Mouse (Mus musculus) hindbrain, postnatal 0 days (tissue): ENCODE results near the gene Trmt10a. TPM values are rescaled to one million over a fixed set of nuclear protein-coding genes. Genes with fewer than 3 reads are reported as not detected.

ENCODE experiments used
- ATAC-seq: fragments of 200-750 bp; cut with Nextera tagmentation; 2 replicates; pipeline ENCODE4 v1.8.0; 2017; ENCODE audit warnings: mild to moderate bottlenecking, moderate TSS enrichment, moderate library complexity
- DNase-seq: peaks from one replicate; pipeline ENCODE4 v3.0.0-alpha.2; 2015; ENCODE audit warnings: low spot score
- H3K27ac ChIP-seq: fragments of 300-500 bp; sonication (generic); 2 replicates; pipeline ENCODE4 v1.5.1; 2014; ENCODE audit warnings: mild to moderate bottlenecking
- H3K27me3 ChIP-seq: fragments of 300-500 bp; sonication (generic); 2 replicates; pipeline ENCODE4 v1.6.1; 2014; ENCODE audit warnings: low read length, mixed read lengths; ENCODE audit not compliant: insufficient read depth
- H3K36me3 ChIP-seq: fragments of 300-500 bp; sonication (generic); 2 replicates; pipeline ENCODE4 v1.6.1; 2014; ENCODE audit warnings: low read length, mixed read lengths; ENCODE audit not compliant: insufficient read depth
- H3K4me1 ChIP-seq: fragments of 300-500 bp; sonication (generic); 2 replicates; pipeline ENCODE4 v1.6.1; 2014; ENCODE audit warnings: antibody characterized with exemption, low read length, mixed read lengths; ENCODE audit not compliant: insufficient read depth
- H3K4me2 ChIP-seq: fragments of 300-500 bp; sonication (generic); 2 replicates; pipeline ENCODE4 v1.6.1; 2014; ENCODE audit warnings: low read depth, mild to moderate bottlenecking, low read length, moderate library complexity, mixed read lengths
- H3K4me3 ChIP-seq: fragments of 300-500 bp; sonication (generic); 2 replicates; pipeline ENCODE4 v1.5.1; 2014; ENCODE audit warnings: low read length
- H3K9ac ChIP-seq: fragments of 300-500 bp; sonication (generic); replicated peaks from 2 replicates; pipeline ENCODE4 v1.6.1; 2014; ENCODE audit warnings: mild to moderate bottlenecking, low read length, moderate library complexity, mixed read lengths
- H3K9me3 ChIP-seq: fragments of 300-500 bp; sonication (generic); 2 replicates; pipeline ENCODE4 v1.6.1; 2016; ENCODE audit warnings: low read length, mixed read lengths
- CTCF ChIP-seq: IDR thresholded peaks from 2 replicates; pipeline ENCODE4 v1.5.1; 2016; ENCODE audit warnings: antibody characterized with exemption, control low read depth, low read depth
- WGBS: fragments of 180-500 bp; shearing (Covaris S2); extraction: QIAGEN DNeasy Blood & Tissue Kit; methylation state at CpG from one replicate; pipeline ENCODE4 v1.1.7; 2014; 5-methylcytosine and 5-hydroxymethylcytosine counted together
- polyA plus RNA-seq: library from polyadenylated mRNA; unstranded; fragments of >200 nt; fragmentation: Nextera tagmentation; extraction: Ambion mirVana; gene quantifications from 2 replicates; pipeline ENCODE4 v1.2.1, GENCODE M21; 2015
- total RNA-seq: library from RNA; depleted of rRNA; stranded (reverse); fragments of >200 nt; gene quantifications from 2 replicates; pipeline ENCODE4 v1.2.3, GENCODE M21; 2014

Trmt10a gene
- total and polyA plus RNA-seq, 2 experiments from 2014 or later, result 3.1 to 9.3 TPM

DNA sequence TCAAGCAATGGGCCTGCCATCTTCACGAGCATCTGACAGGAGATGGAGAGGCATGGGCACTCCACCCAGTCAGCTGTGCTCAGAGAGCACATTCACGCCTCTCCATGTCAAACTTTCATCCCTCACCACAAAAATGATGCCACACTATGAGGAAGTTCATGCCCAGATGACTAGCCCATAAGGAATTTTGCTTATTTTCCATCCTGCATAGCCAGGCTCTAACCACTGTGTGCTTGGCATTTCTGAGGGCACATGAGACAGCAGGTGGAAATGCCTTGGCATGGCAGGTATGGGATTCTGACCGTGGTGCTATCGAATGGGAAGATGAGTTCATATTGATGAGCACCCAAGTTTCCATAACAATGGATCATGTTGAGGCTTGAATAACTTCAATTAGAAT, 39.6 kb upstream of the Trmt10a start:
- Histone ChIP-seq H3K27ac (no peak overlapping the region), H3K4me2 (no peak overlapping the region), H3K9ac (no peak overlapping the region), H3K4me1 (no peaks in the 10 kb centered on the region), H3K27me3 (no peaks in the 10 kb centered on the region), H3K4me3 (no peak overlapping the region), H3K9me3 (no peaks in the 10 kb centered on the region), H3K36me3 (no peaks in the 10 kb centered on the region)
- ATAC-seq (no peak), DNase-seq (no peak)
- 89% methylated on average over 4 of the region's 4 CpGs for WGBS
- no peak for TF ChIP-seq CTCF

DNA sequence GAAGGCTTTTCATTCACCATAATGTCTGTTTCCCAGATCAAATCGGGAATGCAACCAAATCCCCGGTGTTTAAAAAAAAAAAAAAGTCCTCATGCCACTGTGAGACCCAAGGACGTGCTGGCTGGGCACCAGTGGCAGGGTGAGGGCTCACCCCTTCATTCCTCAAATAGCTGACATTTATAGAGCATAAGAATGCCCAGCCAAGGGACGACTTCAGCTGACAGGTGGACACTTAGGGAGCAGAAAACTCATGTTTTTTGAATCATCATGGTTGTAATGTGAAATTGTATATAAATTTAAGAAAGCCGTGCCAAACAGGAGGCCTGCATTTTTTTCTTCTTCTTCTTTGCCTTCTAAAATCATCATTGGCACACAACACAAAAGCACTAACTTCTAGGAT, 38.2 kb upstream of the Trmt10a start:
- no peak for TF ChIP-seq CTCF
- no peak for DNase-seq
- no peaks in the 10 kb centered on the region for H3K36me3 ChIP-seq
- H3K4me2 ChIP-seq, result no peak overlapping the region
- no peak overlapping the region for H3K27ac ChIP-seq
- WGBS, result 66% methylated on average over 5 of the region's 5 CpGs
- H3K4me3 ChIP-seq, result no peak overlapping the region
- no peaks in the 10 kb centered on the region for H3K9me3 ChIP-seq
- no peaks in the 10 kb centered on the region for H3K27me3 ChIP-seq
- ATAC-seq, result no peak
- no peak overlapping the region for H3K9ac ChIP-seq
- no peaks in the 10 kb centered on the region for H3K4me1 ChIP-seq

DNA sequence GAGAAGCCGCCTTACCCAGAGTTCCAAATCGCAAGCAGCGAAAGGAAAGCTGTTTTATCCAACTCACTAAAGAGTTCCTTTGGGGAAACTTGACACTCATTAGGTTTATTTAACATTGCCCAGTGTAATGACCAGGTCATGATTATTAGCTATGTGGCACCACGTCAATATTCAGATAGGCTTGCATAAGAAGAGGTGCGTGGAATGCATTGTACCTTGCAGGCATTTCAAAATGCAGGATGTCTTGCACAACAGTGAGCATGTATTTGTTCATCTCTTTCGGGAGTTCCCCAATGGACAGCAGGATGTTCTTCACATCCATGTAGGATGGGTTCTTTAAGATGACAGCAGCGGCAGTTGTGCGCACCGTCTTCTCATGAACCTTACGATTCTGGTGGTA, 36.4 kb upstream of the Trmt10a start:
- H3K4me3 ChIP-seq, result no peak overlapping the region
- no peaks in the 10 kb centered on the region for H3K9me3 ChIP-seq
- H3K27ac ChIP-seq, result no peak overlapping the region
- no peaks in the 10 kb centered on the region for H3K36me3 ChIP-seq
- no peak for TF ChIP-seq CTCF
- no peaks in the 10 kb centered on the region for H3K27me3 ChIP-seq
- no peak overlapping the region for H3K4me2 ChIP-seq
- no peak overlapping the region for H3K9ac ChIP-seq
- DNase-seq (no peak), ATAC-seq (no peak)
- no peaks in the 10 kb centered on the region for H3K4me1 ChIP-seq
- WGBS, result 97% methylated on average over 10 of the region's 10 CpGs

DNA sequence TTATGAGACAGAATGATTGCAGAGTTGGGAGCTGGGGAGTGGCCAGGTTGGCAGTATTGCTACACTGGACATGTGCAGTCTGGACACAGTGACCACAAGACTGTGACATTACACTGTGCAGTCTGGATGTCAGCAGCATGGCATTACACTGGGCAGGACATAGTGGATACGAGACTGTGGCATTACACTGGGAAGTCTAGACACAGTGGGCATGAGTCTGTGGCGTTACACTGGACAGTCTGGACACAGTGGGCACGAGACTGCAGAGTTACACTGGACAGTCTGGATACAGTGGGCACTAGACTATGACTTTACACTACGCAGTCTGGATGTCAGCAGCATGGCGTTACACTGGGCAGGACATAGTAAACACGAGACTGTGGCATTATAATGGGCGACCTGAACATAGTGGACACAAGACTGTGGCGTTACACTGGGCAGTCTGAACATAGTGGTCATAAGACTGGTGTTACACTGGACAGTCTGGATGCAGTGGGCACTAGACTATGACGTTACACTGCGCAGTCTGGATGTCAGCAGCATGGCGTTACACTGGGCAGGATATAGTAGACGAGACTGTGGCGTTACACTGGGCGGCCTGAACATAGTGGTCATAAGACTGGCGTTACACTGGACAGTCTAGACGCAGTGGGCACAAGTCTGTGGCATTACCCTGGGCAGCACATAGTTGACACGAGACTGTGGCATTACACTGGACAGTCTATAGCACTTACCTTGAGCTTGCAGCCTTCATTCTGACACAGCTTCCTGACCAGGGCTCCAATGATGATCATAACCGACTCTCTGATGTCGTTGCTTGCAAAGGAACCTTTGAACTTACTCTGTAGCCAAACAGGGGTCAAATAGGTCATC, 32.1 kb upstream of the Trmt10a start:
- no peak overlapping the region for H3K4me2 ChIP-seq
- ATAC-seq, result no peak
- H3K4me3 ChIP-seq, result no peak overlapping the region
- no peaks in the 10 kb centered on the region for H3K36me3 ChIP-seq
- DNase-seq, result no peak
- H3K9me3 ChIP-seq, result no peaks in the 10 kb centered on the region
- no peaks in the 10 kb centered on the region for H3K27me3 ChIP-seq
- H3K27ac ChIP-seq, result no peak overlapping the region
- no peak for TF ChIP-seq CTCF
- 93% methylated on average over 19 of the region's 19 CpGs for whole genome bisulfite sequencing
- no peak overlapping the region for H3K9ac ChIP-seq
- H3K4me1 ChIP-seq, result no peaks in the 10 kb centered on the region

DNA sequence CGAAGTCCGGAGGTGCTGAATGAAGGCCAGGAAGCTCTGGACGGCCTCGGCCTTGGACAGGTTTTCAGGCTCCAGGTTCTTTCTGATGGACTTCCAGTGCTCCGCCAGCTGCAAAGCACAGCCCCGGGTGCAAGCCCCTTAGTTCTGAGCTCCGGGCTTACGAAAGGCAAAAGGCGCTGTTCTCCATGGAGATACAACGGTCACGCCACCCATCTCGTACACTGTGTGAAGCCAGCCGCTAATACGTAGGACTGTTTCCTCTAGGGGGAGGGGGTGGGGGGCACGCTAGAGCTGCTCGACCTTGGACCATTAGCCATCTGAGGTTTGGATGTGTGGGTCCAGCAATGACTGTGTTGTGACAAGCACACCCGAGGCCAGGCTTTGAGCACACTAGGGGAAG, 29.1 kb upstream of the Trmt10a start:
- no peak overlapping the region for H3K4me2 ChIP-seq
- no peaks in the 10 kb centered on the region for H3K27me3 ChIP-seq
- 82% methylated on average over 17 of the region's 17 CpGs for WGBS
- no peak overlapping the region for H3K9ac ChIP-seq
- H3K27ac ChIP-seq, result no peak overlapping the region
- TF ChIP-seq CTCF, result no peak
- no peaks in the 10 kb centered on the region for H3K4me1 ChIP-seq
- no peaks in the 10 kb centered on the region for H3K9me3 ChIP-seq
- H3K4me3 ChIP-seq, result no peak overlapping the region
- DNase-seq, result no peak
- no peaks in the 10 kb centered on the region for H3K36me3 ChIP-seq
- ATAC-seq, result no peak

DNA sequence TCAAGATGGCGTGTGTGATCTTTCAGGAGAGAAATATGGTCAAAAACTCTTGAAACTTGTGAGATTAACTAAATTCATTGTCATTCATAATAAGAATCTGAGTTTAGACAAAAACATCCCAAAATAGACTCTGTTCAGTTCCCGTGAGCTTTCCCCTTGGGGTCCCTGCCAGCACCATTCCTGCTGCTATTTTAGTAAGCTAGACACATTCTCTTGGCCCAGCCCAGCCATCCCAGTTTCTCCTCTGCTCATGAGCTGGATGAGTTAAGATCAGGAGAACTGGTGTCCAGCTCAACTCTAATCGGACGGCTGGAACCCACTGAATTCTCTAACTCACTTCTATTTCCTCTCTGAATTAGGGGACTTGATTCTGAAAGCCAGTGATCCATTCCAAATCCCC, 26.4 kb upstream of the Trmt10a start:
- Histone ChIP-seq H3K27ac (no peak overlapping the region), H3K9me3 (no peaks in the 10 kb centered on the region), H3K4me3 (no peak overlapping the region), H3K4me1 (no peaks in the 10 kb centered on the region), H3K4me2 (no peak overlapping the region), H3K36me3 (no peaks in the 10 kb centered on the region), H3K9ac (no peak overlapping the region), H3K27me3 (no peaks in the 10 kb centered on the region)
- TF ChIP-seq CTCF, result no peak
- 92% methylated on average over 4 of the region's 4 CpGs for WGBS
- DNase-seq (no peak), ATAC-seq (no peak)

DNA sequence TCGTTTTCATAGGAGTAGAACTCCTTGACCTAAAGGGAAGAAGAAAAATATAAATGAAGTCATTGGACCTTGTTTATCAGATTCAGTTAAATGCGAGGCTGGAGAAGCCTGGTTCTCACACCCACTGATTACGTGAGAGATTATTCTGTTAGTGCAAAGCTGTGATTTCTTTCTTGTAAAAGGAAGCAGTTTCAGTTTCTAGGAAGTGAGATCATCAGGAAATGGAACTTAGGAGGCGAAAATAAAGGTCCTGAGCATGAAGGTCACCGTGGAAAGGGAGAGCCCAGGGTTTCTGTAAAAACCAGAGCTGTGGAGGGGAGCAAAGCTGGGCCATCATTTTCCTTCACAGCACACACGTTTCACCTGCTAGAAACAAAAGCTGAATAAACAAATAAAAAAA, 24.9 kb upstream of the Trmt10a start:
- ATAC-seq, result no peak
- TF ChIP-seq CTCF, result no peak
- no peak overlapping the region for H3K4me2 ChIP-seq

More for the DNA sequence above, 24.9 kb upstream of the Trmt10a start:
- no peaks in the 10 kb centered on the region for H3K4me1 ChIP-seq
- no peak overlapping the region for H3K4me3 ChIP-seq
- no peak for DNase-seq
- H3K36me3 ChIP-seq, result no peaks in the 10 kb centered on the region
- no peaks in the 10 kb centered on the region for H3K27me3 ChIP-seq
- WGBS, result 82% methylated on average over 6 of the region's 6 CpGs
- no peak overlapping the region for H3K27ac ChIP-seq
- H3K9me3 ChIP-seq, result no peaks in the 10 kb centered on the region
- H3K9ac ChIP-seq, result no peak overlapping the region
